Mouse (Mus musculus) thymus, postnatal 36 days (tissue): ENCODE measurements around the gene Acadl.
A peak's percentile ranks its signal among the peaks of the same experiment; 100 is the strongest.

Experiments
- DNase-seq, 2 experiments: peaks; one replicate each; pipeline ENCODE4 v3.0.0; 2022; ENCODE audit warnings: mixed read lengths in 2 of 2

Gene Acadl

DNA sequence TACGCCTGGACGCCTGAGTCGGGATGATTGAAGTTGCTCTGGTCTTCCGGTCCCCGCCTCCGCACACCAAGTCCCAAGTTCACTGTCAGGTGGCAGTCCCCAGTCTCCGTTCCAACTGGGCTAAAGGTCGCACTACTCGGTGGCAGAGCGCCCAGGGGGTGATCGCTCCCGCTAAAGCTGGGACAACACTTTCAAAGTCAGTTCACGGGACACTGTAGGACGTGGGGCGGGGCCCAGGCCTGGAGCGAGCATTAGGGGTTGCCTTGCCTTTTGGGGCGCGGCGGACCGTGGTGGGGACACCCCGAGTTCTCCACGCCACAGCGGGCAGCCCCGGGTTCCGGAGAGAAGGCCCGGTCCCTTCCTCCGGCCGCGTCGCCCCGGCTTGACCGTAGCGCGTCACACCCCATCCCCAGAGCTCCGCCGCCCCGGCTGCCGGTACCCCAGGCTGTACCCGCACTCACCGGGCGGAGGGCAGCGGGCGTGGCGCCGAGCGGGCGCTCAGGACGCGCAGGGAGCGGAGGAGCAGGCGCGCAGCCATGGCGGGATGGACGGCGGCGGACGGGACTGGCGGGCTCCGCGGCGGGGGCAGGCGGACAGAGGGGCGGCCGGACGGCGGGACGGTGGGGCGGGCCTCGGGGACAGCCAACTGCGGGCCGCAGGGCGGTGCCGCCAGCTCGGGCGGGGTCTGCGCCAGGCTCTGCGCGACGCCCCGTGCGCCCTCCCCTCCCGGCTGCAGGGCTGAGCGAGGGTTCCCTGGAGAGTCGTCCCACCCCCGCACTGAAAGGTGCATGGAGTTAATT is at the start of gene Acadl:
Acadl (minus strand) TSS at position 566 of the 800 bp plus-strand sequence.
- DNase-seq = peak; percentile 65 to 72

DNA sequence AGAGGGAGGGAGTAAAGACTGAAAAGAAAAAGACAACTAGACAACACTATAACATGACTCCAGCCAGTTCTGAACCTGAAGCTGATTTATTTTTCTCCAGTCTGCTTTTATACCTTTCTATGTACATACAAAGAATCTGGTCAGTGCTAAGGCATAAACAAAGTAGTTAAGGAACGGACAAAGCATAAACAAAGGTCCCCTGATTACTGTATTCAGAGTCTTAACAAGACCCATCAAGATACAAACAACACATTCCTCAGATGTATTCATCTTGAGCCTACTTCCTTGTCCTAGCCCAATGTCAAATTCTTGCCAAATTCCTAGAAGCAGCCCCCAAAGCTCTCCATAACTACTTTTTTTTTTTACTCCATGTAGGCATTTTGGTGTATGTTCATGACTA is 49.2 kb upstream of the Acadl start:
- DNase-seq = no peak

DNA sequence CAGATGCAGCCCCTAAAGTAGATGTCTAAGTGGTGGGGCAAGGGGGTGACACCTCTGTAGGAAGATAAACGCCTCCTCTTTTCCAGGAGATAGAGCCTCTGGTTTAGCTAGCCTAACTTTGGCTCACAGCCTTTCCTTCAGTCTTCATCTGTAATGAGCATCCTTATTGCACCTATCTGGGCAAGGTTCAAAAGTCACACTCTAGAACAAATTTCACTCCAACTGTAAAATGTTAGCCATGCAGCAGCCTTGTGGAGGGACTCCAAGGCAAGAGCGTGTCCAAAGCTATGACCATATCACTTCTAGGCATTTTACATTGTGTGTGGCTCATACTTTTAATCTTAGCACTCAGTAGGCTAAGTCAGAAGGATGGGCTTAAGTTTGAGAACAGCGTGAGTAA is 39.5 kb upstream of the Acadl start:
- DNase-seq = no peak

DNA sequence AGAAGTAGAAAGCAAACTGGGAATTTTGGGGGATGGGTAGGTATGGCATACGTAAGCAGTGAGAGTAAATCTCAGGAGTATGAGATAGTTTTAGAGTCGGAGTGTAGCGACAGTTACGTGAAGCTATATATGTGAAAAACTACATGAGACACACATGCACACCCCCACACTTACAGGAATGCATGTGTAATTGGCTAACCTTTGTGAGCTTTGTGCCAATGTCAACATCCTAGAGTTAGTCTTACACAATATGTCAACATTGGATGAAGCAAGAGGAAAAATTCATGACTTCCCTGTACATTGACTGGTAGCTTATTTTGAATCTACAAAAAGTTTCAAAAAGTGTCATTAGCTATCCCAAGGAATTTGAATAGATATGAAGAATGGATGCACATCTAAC is 37.9 kb upstream of the Acadl start:
- no peak for DNase-seq

DNA sequence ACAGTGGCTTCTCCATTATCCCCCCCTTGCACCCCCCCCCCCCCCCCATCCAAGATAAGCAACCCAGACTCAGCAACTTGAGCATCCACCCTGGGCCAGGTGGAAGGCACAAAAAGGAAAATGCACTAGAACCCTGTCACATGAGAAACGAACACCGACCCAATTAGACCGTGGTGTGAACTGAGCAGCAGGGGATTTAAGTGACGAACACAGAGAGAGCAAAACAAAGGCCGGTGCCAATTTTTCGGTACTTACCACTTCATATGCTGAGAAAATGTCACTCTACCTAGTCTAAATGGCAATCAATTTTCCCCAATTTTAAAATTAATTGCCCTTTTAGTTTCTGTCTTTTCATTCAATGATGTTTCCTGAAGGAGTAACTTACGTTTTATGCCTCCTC is 35.2 kb upstream of the Acadl start:
- DNase-seq = no peak

DNA sequence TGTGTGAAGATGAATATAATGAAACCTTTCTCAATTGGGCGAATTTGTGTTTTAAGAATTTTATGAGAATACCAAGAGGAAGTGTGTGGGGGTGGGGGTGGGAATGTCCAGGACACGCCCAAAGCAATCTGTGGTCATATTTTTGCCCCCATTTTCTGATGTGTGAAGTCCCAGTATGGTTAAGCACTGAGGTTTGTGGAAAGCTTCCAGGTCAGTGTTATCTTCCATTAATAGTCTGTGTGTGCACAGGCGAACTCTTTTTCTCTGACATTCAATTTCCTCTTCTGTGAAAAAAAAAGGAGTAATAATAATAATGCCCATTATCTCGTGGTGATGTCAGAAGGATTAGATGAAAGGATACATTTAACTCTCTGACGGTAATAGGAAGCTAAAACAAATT is 33.5 kb upstream of the Acadl start:
- no peak for DNase-seq

DNA sequence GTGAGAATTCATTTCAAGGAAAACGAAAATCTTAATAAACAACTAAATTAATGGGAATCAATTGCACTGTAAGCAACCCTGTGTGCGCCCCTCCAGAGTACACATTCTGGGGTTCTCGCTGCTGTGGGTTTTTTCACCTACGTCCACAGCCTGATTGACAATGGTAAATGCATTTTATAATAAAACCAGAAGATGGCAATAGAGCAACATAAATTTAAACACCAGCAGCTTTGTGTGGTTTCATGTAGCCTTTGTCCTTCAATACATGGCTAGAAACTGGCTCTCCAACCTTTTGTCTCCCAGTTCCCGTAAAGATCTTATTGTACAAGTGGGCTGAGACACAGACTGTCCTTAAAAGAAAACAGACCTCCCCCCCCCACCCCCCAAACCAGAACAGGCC is 33.0 kb upstream of the Acadl start:
- DNase-seq = no peak

DNA sequence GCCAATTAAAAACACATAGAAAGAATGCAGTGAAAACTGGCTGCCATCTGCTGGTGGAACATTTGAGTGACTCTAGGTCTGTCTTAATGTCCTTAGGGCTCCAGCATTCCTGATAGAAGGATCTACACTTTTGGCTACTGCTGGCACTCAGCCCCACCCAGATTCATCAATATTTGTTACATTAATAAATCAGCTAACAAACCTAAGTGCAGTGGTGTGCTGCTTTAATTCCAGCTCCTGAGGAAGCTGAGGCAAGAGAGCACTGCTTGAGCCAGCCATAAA is 32.7 kb upstream of the Acadl start:
- peak in 1 of 2 experiments; percentile 11 for DNase-seq

DNA sequence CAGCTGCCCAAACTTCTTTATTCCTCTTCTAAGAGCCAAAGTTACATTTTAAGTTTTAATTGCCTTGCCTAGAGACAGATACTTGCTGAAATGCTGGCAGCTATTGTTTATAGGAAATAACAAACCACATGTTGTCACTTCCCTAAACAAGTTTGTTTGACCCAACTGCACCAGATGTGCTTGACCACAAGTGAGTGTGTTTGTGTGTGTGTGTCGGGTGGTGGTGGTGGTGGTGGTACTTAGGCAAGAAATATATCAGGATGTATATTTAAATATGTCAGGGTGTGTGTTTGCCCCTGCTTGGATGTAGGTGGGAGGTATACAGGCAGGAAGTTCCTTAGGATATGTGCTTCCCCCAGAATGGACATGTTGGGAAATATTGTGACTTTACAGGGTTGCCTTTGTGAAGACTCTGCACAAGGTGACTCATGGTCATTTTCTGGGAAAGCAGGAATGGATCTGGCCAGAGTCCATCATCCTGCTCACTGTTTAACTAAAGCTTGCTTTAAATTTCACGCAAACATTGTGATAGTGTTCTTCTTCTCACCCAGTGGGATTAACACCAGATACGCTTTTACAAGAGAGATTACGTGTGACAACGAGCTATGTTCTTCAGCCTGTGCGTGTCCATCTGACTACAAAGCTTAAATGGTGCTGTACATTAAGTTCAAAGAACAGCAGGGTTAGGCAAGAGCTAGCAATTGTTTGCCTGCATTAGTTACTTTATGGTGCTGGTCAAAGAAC is 32.2 kb upstream of the Acadl start:
- no peak for DNase-seq

DNA sequence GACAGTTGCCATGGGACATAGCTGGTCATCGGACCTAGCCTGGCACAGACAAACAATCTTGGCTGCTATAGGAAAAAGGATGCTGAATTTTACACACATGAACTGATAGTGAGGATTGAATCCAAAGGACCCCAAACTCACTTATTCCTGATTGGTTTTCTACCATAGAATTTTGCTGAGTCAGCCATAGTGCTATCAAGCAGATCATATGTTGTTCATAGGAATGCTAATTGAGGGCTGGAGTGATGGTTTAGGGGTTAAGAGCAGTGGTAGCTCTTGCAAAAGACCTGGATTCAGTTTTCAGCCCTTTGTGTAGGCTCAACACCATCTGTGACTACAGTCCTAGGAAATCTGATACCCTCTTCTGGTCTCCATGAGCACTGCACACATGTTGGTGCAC is 24.1 kb upstream of the Acadl start:
- DNase-seq = no peak

DNA sequence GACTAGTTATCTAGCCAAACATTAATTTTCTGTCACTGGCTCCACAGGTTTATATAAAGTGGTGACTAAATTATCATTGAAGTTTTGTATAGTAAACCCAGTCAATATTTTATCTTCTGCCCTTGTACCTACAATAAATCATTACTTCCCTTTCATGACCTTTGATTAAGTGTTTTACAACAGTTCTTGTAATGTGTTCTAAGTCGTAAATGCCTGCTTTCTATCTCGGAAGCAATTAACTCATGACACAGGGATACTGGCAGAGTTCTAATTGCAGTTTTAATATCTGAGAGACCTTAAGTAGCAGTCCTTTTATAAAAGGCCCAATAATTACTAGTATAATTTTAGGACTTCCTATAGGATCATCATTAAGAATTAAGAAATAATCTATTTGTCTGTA is 17.1 kb upstream of the Acadl start:
- DNase-seq = no peak

DNA sequence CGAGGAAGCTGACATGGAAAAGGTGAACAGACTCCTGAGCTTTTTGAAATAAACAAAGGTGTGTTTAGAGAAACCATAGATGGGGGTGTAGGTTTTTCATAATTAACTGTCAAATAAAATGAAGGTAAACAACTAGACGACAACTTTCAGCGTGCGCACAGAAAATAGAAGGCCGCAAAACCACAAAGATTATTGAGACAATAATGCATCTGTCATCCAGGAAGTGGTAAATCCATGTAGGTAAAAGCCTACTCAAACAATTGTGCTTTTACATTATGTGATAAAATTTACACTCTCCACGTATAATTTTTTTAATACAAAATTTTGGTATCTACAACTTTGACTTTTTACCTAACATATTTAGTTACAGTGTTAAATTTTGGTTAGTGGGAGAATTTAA is 11.7 kb upstream of the Acadl start:
- no peak for DNase-seq

DNA sequence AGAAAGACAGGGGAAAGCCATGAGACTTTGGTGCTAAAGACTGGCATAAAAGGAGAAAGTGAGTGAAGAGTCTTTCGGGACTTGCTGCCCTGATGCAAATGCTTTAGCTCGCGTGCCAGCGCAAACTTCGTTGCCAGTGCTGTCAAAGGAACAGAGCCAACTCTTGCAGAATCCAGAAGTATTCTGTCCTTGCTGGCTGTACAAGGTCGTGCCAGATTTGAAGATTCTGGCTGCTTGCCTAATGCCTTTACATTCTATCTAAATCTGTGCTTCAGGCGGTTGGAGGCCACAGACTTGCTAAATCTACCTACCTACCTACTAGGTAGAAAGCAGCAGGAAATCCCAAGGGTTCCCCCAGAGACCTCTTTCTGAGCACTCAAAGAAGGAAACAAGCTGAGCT is 8.5 kb upstream of the Acadl start:
- no peak for DNase-seq

DNA sequence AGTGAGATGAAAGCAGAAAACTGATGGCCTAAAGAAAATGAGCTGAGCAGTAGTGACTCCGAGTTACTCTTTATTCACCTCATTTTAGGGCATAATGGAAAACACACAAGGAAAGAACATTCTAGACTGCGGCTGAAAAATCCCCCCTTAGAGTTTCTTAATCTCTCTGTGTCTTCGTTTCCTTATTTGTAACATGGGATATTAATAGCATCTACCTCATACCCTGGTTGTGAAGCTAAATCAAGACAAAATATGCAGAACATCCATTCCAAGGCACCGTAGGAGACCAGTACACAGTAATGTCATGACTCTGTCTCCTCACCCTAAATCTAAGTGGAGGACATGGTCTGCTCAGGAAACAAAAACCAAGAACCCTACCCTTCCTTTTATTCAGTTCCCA is 2.6 kb upstream of the Acadl start:
- no peak for DNase-seq

DNA sequence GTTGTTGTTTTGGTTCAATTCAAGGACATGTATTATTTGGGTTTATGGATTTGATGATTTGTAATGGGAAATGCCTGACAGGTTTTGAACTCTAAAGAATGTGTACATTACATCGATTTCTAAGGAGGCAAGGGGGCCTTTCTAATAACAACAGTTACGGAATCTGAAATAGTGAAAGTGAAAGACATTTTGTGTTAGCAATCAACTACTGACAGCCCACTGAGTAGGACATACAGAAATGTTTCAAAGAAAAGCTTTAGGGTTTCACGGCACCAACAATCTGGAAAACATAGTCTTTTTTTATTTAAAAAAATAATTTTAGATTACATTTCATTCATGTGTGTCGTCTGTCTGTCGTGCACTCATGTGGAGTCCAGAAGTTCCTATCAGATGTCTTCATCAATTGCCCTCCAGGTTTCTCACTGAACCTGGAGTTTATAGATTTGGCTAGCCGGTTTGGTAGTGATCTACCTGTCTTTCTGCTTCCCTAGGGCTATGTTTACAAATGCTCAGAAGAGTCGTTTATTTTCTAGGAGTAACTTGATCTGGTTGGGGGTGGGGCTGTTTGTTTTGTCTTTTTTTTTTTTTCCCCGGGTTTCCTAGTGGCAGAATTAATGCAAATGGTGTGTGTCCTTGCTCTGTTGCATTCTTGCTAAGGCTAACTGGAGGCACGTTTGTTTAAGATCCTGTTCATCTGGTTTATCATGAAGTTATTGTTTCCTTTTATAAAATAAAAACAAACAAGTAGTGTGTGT is 841 bp upstream of the Acadl start:
- DNase-seq = no peak

DNA sequence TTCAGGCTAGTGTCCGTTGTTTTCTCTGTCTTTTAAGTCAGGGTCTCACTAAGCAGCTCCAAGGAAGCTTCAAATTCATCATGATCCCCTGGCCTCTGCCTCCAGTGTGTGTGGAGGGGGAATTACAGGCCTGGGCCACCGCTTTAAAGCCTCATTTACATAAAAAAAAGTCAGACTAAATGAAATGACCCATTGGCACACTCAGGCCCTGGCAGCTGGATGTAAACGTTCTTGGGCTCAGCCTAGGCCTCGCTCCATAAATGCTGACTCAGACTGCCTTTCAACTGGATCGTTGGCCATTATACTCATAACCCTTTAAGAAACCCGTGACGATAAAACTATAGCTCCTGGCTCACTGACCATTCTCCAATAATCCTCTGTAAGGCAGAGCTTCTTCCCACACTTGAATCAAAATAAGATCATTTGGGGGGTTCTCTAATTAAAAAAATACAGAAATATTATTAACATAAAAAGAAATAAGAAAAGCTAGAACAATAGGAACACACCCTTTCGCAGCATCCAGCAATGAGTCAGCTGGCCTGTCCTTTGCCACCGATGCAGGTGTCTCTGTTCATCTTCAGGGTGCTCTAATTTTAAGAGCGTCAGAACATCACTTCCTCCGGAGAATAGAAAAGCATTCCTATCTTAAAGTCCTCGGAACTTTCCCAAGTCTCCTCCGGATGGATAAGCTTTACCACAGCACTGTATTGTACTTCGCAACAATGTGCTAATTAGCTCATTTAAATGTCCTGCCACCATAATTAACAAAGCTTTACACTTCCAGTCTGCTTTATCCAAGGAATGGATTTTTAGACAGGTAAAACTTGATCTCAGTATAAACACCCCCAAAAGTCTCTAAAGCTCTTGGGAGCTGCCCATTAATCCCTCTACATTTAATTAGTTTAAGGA is 1.1 kb downstream of the Acadl start:
- DNase-seq = no peak

DNA sequence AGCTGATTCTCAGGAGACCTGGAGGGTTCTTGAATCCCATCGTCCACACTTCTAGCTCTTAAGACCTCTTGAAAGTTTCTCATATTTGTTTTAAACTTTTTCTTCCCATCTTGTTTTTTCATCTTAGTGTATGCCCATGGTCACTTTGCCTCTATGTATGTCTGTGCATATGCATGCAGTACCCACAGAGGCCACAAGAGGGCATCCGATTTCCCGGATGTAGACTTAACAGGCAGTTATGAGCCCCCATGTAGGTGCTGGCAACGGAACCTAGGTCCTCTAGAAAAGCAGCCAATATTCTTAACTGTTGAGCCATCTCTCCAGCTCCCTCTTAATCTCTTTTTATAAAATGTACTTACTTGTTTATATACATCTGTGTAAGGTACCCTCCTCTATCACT is 15.6 kb downstream of the Acadl start:
- DNase-seq = peak; percentile 23 to 42

DNA sequence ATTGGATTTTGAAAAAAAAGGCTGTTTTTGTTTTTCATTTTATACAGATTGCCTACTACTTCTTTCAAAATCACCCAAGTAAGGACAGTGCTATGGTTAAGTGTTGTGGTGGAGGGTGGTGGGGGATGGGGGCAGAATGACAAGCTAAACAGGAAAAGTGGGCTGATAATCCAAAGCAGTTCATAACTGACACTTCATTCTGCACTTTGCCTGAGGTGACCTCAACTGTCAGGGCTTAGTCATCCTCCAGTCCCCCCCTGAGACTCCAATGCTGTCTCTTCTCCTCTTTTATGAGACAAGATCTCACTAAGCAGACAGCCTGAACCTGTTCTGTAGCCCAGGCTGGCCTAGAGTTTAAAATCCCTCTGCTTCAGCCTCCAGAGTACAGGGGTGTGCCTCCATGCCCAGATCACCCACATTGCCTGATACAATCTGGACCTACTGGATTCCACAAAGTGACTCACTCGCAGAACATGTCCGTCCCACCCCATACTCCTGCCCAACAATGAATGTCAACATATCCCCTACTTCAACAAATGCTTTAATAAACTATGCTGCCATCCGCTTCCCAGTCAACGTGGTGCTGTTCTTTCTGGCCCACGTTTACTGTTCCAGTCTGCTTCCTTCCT is 17.3 kb downstream of the Acadl start:
- DNase-seq = no peak

DNA sequence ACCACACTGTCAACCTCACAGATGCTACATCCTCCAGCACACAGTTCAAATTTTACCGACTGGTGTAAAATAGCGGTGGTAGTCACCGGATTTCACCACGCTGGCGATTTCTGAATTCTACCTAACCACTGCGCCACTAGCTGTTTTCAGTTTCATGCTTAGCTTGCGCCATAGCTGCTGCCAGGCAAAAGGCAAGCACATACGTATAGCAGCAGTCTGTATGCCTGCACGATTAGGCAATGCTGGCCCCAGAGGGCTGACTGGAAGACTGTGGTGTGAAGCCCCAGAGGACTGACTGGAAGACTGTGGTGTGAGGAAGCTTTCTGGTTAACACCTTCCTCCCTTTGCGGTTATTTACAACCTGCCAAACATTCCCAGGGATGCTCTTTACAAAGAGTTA is 21.1 kb downstream of the Acadl start:
- no peak for DNase-seq

DNA sequence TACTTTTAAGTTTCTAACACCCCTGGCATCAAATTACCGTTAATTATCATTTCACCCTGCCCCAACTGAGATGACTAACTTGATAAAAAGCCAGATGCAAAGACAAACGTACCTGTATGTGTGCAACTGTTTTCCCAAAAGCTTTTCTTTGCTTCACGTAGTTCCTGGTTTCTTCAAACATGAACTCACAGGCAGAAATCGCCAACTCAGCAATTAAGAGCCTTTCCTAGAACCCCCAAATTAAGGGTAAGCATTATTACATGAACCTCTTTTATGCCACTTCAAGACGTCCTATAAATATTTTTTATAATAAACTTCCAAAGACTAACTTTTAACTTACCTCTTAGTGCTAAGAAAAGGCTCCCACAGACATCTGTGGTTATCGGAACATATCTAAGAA is 21.6 kb downstream of the Acadl start:
- no peak for DNase-seq

DNA sequence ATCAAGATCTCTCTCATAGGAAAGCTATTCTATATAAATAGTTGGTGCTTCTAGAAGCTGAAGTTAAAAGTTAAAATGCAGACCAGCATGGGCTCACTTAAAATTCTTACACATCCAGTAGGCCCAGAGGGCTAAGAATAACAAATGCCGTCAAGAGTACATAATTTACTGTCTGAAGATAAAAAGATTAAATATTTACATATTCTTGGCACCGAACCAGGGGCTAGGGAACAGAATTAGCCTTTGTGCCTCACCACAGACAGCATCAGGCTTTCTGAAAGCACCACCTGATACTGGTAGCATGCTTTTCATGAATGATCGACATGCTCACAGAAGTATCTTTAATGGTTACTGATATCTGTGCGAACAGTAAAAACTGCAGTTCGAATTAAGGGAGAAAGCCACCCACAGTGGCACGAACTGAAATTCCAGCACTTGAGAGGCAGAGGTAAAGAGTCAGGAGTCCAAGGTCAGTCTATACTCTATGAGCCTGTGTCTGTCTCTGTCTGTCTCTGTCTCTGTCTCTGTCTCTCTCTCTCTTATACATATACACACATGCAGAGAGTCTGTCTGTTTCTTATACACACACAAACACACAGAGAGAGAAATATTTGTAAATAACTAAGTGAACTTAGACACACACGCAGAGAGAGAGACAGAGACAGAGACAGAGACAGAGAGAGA is 23.2 kb downstream of the Acadl start:
- DNase-seq = no peak

DNA sequence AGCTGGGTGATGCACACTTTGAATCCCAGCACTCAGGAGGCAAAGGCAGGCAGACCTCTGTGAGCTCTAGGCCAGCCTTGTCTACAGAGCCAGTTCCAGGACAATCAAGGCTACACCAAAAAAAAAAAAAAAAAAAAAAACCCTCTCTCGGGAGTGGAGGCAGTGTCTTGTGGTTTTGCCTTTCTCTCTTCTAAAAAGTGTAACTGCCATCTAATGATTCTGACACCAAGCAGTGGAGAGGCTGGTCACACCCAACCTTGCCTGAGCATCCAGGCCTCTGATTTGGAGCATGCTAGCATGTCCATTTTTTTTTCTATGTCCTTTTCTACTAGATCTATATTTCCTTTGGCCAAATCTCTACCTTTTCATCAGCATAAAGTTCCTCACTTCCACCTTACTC is 23.9 kb downstream of the Acadl start:
- no peak for DNase-seq
